Mouse (Mus musculus): ENCODE measurements around the gene Abcc1.

GRCm38 (mm10) chr16:14412551-14412950 is 51.2 kb downstream of the Abcc1 start:
- TF ChIP-seq GATA1 (IDR thresholded peaks at IDR 0.05; ENCODE audit: low read length) = no peak
- TF ChIP-seq TAL1 (IDR thresholded peaks at IDR 0.05; ENCODE audit: low read length) = no peak
